Mouse (Mus musculus) stomach, postnatal 0 days (tissue): Measurements from ENCODE around the gene Zfp358.

Experiments
- CTCF ChIP-seq: IDR thresholded peaks from 2 replicates; pipeline ENCODE4 v1.5.1; 2016; ENCODE audit warnings: antibody characterized with exemption, low read depth, mild to moderate bottlenecking, moderate library complexity
- EP300 ChIP-seq: optimal IDR thresholded peaks from 2 replicates; pipeline ENCODE3; 2016; ENCODE audit warnings: antibody characterized with exemption

GRCm38 (mm10) chr8:3540076-3540475 lies 47.1 kb downstream of the Zfp358 start:
- TF ChIP-seq CTCF (no peak), EP300 (no peak)
